Mouse (Mus musculus) myocyte (in vitro differentiated cells): ENCODE results near the gene Osmr. TPM values are rescaled to one million over a fixed set of nuclear protein-coding genes. Genes with fewer than 3 reads are reported as not detected.

Experiments used
- H3K27me3 ChIP-seq: one replicate; pipeline ENCODE4 v1.6.1; 2011; ENCODE audit not compliant: control insufficient read depth, insufficient read depth, insufficient read length
- H3K36me3 ChIP-seq: one replicate; pipeline ENCODE4 v1.6.1; 2011; ENCODE audit not compliant: control insufficient read depth, insufficient read depth
- H3K4me2 ChIP-seq: one replicate; pipeline ENCODE4 v1.6.1; 2011; ENCODE audit warnings: low read depth, control low read depth
- H3K4me3 ChIP-seq: one replicate; pipeline ENCODE4 v1.5.1; 2011; ENCODE audit warnings: mild to moderate bottlenecking, control low read depth, moderate library complexity
- H3K79me2 ChIP-seq: one replicate; pipeline ENCODE4 v1.6.1; 2011; ENCODE audit not compliant: control insufficient read depth, insufficient read depth
- H3ac ChIP-seq: one replicate; pipeline ENCODE4 v1.6.1; 2011; ENCODE audit not compliant: control insufficient read depth, insufficient read length
- CEBPB ChIP-seq: IDR thresholded peaks from 2 replicates; pipeline ENCODE4 v1.6.1; 2011; ENCODE audit warnings: mild to moderate bottlenecking, moderate library complexity; ENCODE audit not compliant: poor library complexity, insufficient read depth, severe bottlenecking
- E2F4 ChIP-seq: IDR thresholded peaks from one replicate; pipeline ENCODE4 v1.6.1; 2011; ENCODE audit warnings: mild to moderate bottlenecking, control low read depth, moderate library complexity; ENCODE audit not compliant: insufficient read depth
- MAX ChIP-seq: IDR thresholded peaks from one replicate; pipeline ENCODE4 v1.6.1; 2011; ENCODE audit warnings: low read depth, mild to moderate bottlenecking, control low read depth
- MYOD1 ChIP-seq, 3 experiments: IDR thresholded peaks; one replicate each; pipeline ENCODE4 v1.6.1; 2011; ENCODE audit warnings: control low read depth in 2 of 3, low read depth in 2 of 3, mild to moderate bottlenecking in 2 of 3, moderate library complexity in 1 of 3; ENCODE audit not compliant: insufficient read length in 2 of 3, control insufficient read depth in 1 of 3
- MYOG ChIP-seq, 3 experiments: IDR thresholded peaks; one replicate each; pipeline ENCODE4 v1.6.1; 2011; ENCODE audit warnings: control low read depth in 2 of 3, low read depth in 2 of 3, mild to moderate bottlenecking in 2 of 3; ENCODE audit not compliant: insufficient read length in 2 of 3, control insufficient read depth in 1 of 3, insufficient read depth in 1 of 3
- POLR2A ChIP-seq: IDR thresholded peaks from one replicate; pipeline ENCODE4 v1.6.1; 2011; ENCODE audit warnings: low read depth, mild to moderate bottlenecking, control low read depth, moderate library complexity; ENCODE audit not compliant: insufficient read length
- POLR2AphosphoS2 ChIP-seq: IDR thresholded peaks from one replicate; pipeline ENCODE4 v1.6.1; 2011; ENCODE audit warnings: low read depth, control low read depth; ENCODE audit not compliant: insufficient read length
- REST ChIP-seq: IDR thresholded peaks from one replicate; pipeline ENCODE4 v1.6.1; 2011; ENCODE audit warnings: mild to moderate bottlenecking, control low read depth, moderate library complexity; ENCODE audit not compliant: insufficient read depth, insufficient read length
- SRF ChIP-seq: IDR thresholded peaks from one replicate; pipeline ENCODE4 v1.6.1; 2011; ENCODE audit warnings: low read depth; ENCODE audit not compliant: control insufficient read depth, insufficient read length
- TCF12 ChIP-seq: IDR thresholded peaks from one replicate; pipeline ENCODE4 v1.6.1; 2011; ENCODE audit warnings: mild to moderate bottlenecking, control low read depth; ENCODE audit not compliant: poor library complexity, insufficient read depth, severe bottlenecking
- TCF3 ChIP-seq: IDR thresholded peaks from one replicate; pipeline ENCODE4 v1.6.1; 2011; ENCODE audit warnings: low read depth, control low read depth; ENCODE audit not compliant: insufficient read length
- USF1 ChIP-seq: IDR thresholded peaks from one replicate; pipeline ENCODE4 v1.6.1; 2011; ENCODE audit warnings: low read depth, mild to moderate bottlenecking, control low read depth, moderate library complexity
- polyA plus RNA-seq: library from polyadenylated mRNA; unstranded; fragments of >200 nt; fragmentation: generic; extraction: Trizol; gene quantifications from one replicate; pipeline ENCODE4 v1.2.1, GENCODE M21; 2012; ENCODE audit warnings: missing spikeins

Osmr gene
- polyA plus RNA-seq, 1 experiment, result 6.2 TPM

- no peak overlapping the region for H3ac ChIP-seq
Measured at GRCm38 (mm10) chr15:6861617-6862016, 13.2 kb downstream of the Osmr start.

GRCm38 (mm10) chr15:6859781-6860180 lies 15.0 kb downstream of the Osmr start:
- Histone ChIP-seq H3K27me3 (no peaks in the 10 kb centered on the region), H3K4me2 (no peak overlapping the region), H3ac (no peak overlapping the region), H3K36me3 (peaks cover 6% of the 10 kb centered on the region), H3K4me3 (no peak overlapping the region), H3K79me2 (no peaks in the 10 kb centered on the region)
- TF ChIP-seq CEBPB (no peak), TCF3 (no peak), E2F4 (no peak), REST (no peak), MYOG (IDR thresholded peaks at IDR 0.05; ENCODE audit: control insufficient read depth in 1 of 3, insufficient read depth in 1 of 3, insufficient read length in 2 of 3, low read depth in 2 of 3) (no peak), TCF12 (no peak), USF1 (no peak), POLR2AphosphoS2 (no peak), SRF (no peak), MAX (no peak)

More at GRCm38 (mm10) chr15:6861617-6862016, 13.2 kb downstream of the Osmr start:
- H3K79me2 ChIP-seq, result no peaks in the 10 kb centered on the region
- no peak overlapping the region for H3K4me2 ChIP-seq
- TF ChIP-seq MAX (no peak), TCF12 (no peak), SRF (no peak), MYOD1 (IDR thresholded peaks at IDR 0.05; ENCODE audit: control insufficient read depth in 1 of 3, insufficient read length in 2 of 3, low read depth in 2 of 3) (no peak), MYOG (IDR thresholded peaks at IDR 0.05; ENCODE audit: control insufficient read depth in 1 of 3, insufficient read depth in 1 of 3, insufficient read length in 2 of 3, low read depth in 2 of 3) (no peak), USF1 (no peak), TCF3 (no peak), POLR2AphosphoS2 (no peak), REST (no peak), E2F4 (no peak), CEBPB (no peak), POLR2A (no peak)
- peaks cover 6% of the 10 kb centered on the region for H3K36me3 ChIP-seq
- no peaks in the 10 kb centered on the region for H3K27me3 ChIP-seq
- H3K4me3 ChIP-seq, result no peak overlapping the region

- Histone ChIP-seq H3K27me3 (no peaks in the 10 kb centered on the region), H3ac (no peak overlapping the region), H3K4me2 (no peak overlapping the region), H3K79me2 (no peaks in the 10 kb centered on the region), H3K4me3 (no peak overlapping the region), H3K36me3 (peaks cover 6% of the 10 kb centered on the region)
- TF ChIP-seq REST (no peak), USF1 (no peak), MAX (no peak), MYOG (IDR thresholded peaks at IDR 0.05; ENCODE audit: control insufficient read depth in 1 of 3, insufficient read depth in 1 of 3, insufficient read length in 2 of 3, low read depth in 2 of 3) (no peak), POLR2A (no peak), SRF (no peak)
Measured at GRCm38 (mm10) chr15:6858871-6859270, 15.9 kb downstream of the Osmr start.

DNA sequence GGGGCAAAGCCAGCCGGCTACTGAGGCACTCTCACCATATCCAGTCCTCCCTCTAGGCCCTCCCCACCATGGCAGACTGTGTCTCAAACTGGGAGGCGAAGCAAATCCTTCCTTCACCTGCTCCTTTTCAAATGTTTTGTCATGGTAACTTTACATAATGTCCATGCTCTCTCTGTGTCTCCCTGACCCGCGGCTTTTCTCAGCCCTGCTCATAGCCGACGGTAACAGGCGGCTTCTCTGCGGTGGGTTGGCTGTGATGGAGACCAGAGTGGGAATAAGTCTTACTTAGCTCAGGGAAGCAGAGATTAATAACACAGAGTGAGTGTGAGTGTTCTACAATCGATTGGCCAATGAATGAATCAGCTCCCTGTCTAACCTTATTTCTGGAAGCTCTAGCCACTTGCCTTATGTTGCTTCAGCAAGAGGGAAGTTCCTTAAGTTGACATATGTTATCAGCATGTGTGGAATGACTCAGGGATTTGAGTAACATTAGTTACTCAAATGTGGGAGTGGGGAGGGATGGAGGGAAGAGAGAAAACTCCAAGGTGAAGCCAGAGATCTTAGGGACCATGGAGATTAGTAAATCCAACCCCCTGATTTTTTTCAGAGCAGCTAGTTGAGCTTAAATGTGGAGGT lies 17.4 kb downstream of the Osmr start:
- TF ChIP-seq POLR2A (no peak), CEBPB (0 out of 2 replicates have a peak, but pooled peaks have one; percentile 22)
- Histone ChIP-seq H3K79me2 (no peaks in the 10 kb centered on the region), H3K4me3 (no peak overlapping the region)

DNA sequence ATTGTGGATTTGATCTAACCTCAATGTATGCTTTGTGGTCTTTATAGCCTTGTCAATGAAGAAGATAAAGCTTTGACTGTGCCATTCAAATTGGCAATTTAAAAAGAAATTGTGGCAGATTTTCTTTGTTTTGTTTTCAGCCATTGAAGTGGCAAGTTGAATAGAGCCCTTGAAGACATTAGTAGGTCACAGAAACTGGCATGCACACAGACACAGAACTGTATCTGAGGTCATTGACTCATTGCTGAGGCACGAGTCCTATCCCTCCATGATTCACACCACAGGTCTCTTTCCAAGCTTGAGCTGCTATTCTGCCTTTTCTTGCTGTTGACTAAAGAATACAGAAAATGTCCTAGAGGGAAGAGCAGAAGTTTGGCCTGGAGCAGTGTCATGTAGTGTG lies 24.9 kb downstream of the Osmr start:
- peak overlapping the region; percentile 28 for H3K4me2 ChIP-seq

More for the DNA sequence above, 17.4 kb downstream of the Osmr start:
- Histone ChIP-seq H3K27me3 (no peaks in the 10 kb centered on the region), H3K36me3 (peaks cover 4% of the 10 kb centered on the region), H3K4me2 (no peak overlapping the region), H3ac (no peak overlapping the region)

More for the DNA sequence above, 24.9 kb downstream of the Osmr start:
- H3K4me3 ChIP-seq, result no peak overlapping the region
- TF ChIP-seq USF1 (peak; percentile 27), E2F4 (no peak)
- no peak overlapping the region for H3ac ChIP-seq
- no peaks in the 10 kb centered on the region for H3K27me3 ChIP-seq
- peaks cover 4% of the 10 kb centered on the region for H3K36me3 ChIP-seq
- no peaks in the 10 kb centered on the region for H3K79me2 ChIP-seq
